Mouse (Mus musculus) MEL (cell line): ENCODE results near the gene Rbm47. TPM values are rescaled to one million over a fixed set of nuclear protein-coding genes. Genes with fewer than 3 reads are reported as not detected.
"Not testable (repeated sequence)": the region's sequence is repeated elsewhere in the genome, so short reads cannot be mapped to it uniquely, and the experiment has no call there.

Source experiments
- DNase-seq: peaks from one replicate; pipeline ENCODE4 v3.0.0; 2011; ENCODE audit warnings: low read depth, low spot score
- H3K27ac ChIP-seq: 2 replicates; pipeline ENCODE4 v1.5.1; 2012; ENCODE audit warnings: low read depth, mild to moderate bottlenecking, control low read depth, low read length, moderate library complexity; ENCODE audit not compliant: control insufficient read depth
- H3K27me3 ChIP-seq, 2 experiments: fragments of 150-350 bp in 1 of 2; sonication (generic) in 1 of 2; 2 replicates each; pipeline ENCODE4 v1.6.1; 2012; ENCODE audit warnings: low read length in 2 of 2, mild to moderate bottlenecking in 2 of 2, improper control_type of control experiment in 1 of 2, moderate library complexity in 1 of 2; ENCODE audit not compliant: insufficient read depth in 2 of 2, control insufficient read depth in 1 of 2
- H3K36me3 ChIP-seq, 2 experiments: 2 replicates each; pipeline ENCODE4 v1.6.1; 2012 to 2014; ENCODE audit warnings: low read length in 2 of 2, improper control_type of control experiment in 1 of 2, inconsistent platforms in 1 of 2, mild to moderate bottlenecking in 1 of 2; ENCODE audit not compliant: insufficient read depth in 2 of 2, control insufficient read depth in 1 of 2
- H3K4me1 ChIP-seq, 2 experiments: fragments of 150-350 bp in 1 of 2; sonication (generic) in 1 of 2; 2 replicates each; pipeline ENCODE4 v1.6.1; 2012; ENCODE audit warnings: low read length in 2 of 2, improper control_type of control experiment in 1 of 2, mild to moderate bottlenecking in 1 of 2; ENCODE audit not compliant: insufficient read depth in 2 of 2, control insufficient read depth in 1 of 2
- H3K4me3 ChIP-seq, 2 experiments: fragments of 150-350 bp in 1 of 2; sonication (generic) in 1 of 2; 2 replicates each; pipeline ENCODE4 v1.5.1; 2012; ENCODE audit warnings: low read depth in 2 of 2, low read length in 2 of 2, mild to moderate bottlenecking in 2 of 2, moderate library complexity in 2 of 2, control low read depth in 1 of 2, improper control_type of control experiment in 1 of 2; ENCODE audit not compliant: control insufficient read depth in 1 of 2, insufficient read depth in 1 of 2
- H3K79me2 ChIP-seq: 2 replicates; pipeline ENCODE4 v1.6.1; 2012; ENCODE audit warnings: mild to moderate bottlenecking, low read length, moderate library complexity; ENCODE audit not compliant: control insufficient read depth, poor library complexity, insufficient read depth
- H3K9ac ChIP-seq: 2 replicates; pipeline ENCODE4 v1.6.1; 2012; ENCODE audit warnings: low read depth, mild to moderate bottlenecking, control low read depth, low read length, moderate library complexity; ENCODE audit not compliant: control insufficient read depth, poor library complexity, severe bottlenecking
- H3K9me3 ChIP-seq: fragments of 150-350 bp; sonication (generic); replicated peaks from 2 replicates; pipeline ENCODE4 v1.6.1; 2012; ENCODE audit warnings: mild to moderate bottlenecking, low read length, improper control_type of control experiment, moderate library complexity; ENCODE audit not compliant: insufficient read depth
- CHD1 ChIP-seq: IDR thresholded peaks from 2 replicates; pipeline ENCODE4 v1.6.1; 2012; ENCODE audit warnings: low read depth, mild to moderate bottlenecking, inconsistent platforms, low read length, improper control_type of control experiment
- CHD2 ChIP-seq: IDR thresholded peaks from 2 replicates; pipeline ENCODE4 v1.6.1; 2011; ENCODE audit warnings: low read length, improper control_type of control experiment
- E2F4 ChIP-seq: IDR thresholded peaks from 2 replicates; pipeline ENCODE4 v1.6.1; 2011; ENCODE audit warnings: low read depth, low read length, improper control_type of control experiment, borderline replicate concordance
- ELF1 ChIP-seq: IDR thresholded peaks from 2 replicates; pipeline ENCODE4 v1.6.1; 2014; ENCODE audit warnings: low read depth, mild to moderate bottlenecking, inconsistent platforms, low read length, improper control_type of control experiment, moderate library complexity
- EP300 ChIP-seq, 2 experiments: IDR thresholded peaks; 2 replicates each; pipeline ENCODE4 v1.6.1; 2011; ENCODE audit warnings: improper control_type of control experiment in 2 of 2, low read length in 2 of 2, low read depth in 1 of 2, mild to moderate bottlenecking in 1 of 2
- ETS1 ChIP-seq: IDR thresholded peaks from 2 replicates; pipeline ENCODE4 v1.6.1; 2012; ENCODE audit warnings: low read depth, mild to moderate bottlenecking, inconsistent platforms, low read length, improper control_type of control experiment, moderate library complexity
- GATA1 ChIP-seq: IDR thresholded peaks from 2 replicates; pipeline ENCODE4 v1.6.1; 2011; ENCODE audit warnings: low read depth, low read length, improper control_type of control experiment
- HCFC1 ChIP-seq: IDR thresholded peaks from 2 replicates; pipeline ENCODE4 v1.6.1; 2012; ENCODE audit warnings: low read depth, mild to moderate bottlenecking, inconsistent platforms, low read length, improper control_type of control experiment, moderate library complexity
- KAT2A ChIP-seq: conservative IDR thresholded peaks from 2 replicates; pipeline ENCODE4 v1.6.1; 2012; ENCODE audit warnings: low read depth, low read length, improper control_type of control experiment, inconsistent platforms
- MAFK ChIP-seq: IDR thresholded peaks from 2 replicates; pipeline ENCODE4 v1.6.1; 2011; ENCODE audit warnings: low read depth, mild to moderate bottlenecking, low read length, improper control_type of control experiment, borderline replicate concordance
- MAX ChIP-seq: IDR thresholded peaks from 2 replicates; pipeline ENCODE4 v1.6.1; 2011; ENCODE audit warnings: low read length, improper control_type of control experiment
- MYC ChIP-seq: IDR thresholded peaks from 2 replicates; pipeline ENCODE4 v1.6.1; 2011; ENCODE audit warnings: low read depth, mild to moderate bottlenecking, low read length, improper control_type of control experiment, moderate library complexity
- NELFE ChIP-seq: IDR thresholded peaks from 2 replicates; pipeline ENCODE4 v1.6.1; 2011; ENCODE audit warnings: low read depth, low read length, improper control_type of control experiment
- NRF1 ChIP-seq: IDR thresholded peaks from 2 replicates; pipeline ENCODE4 v1.6.1; 2014; ENCODE audit warnings: low read depth, mild to moderate bottlenecking, inconsistent platforms, low read length, improper control_type of control experiment, moderate library complexity; ENCODE audit not compliant: poor library complexity, insufficient read depth, severe bottlenecking
- POLR2AphosphoS5 ChIP-seq: IDR thresholded peaks from 2 replicates; pipeline ENCODE4 v1.6.1; 2012; ENCODE audit warnings: low read depth, borderline replicate concordance, mild to moderate bottlenecking, inconsistent platforms, low read length, moderate library complexity, mixed read lengths
- RAD21 ChIP-seq: IDR thresholded peaks from 2 replicates; pipeline ENCODE4 v1.6.1; 2011; ENCODE audit warnings: mild to moderate bottlenecking, low read depth, low read length, improper control_type of control experiment
- SMC3 ChIP-seq: IDR thresholded peaks from 2 replicates; pipeline ENCODE4 v1.6.1; 2011; ENCODE audit warnings: low read depth, low read length, improper control_type of control experiment
- TBP ChIP-seq: IDR thresholded peaks from 2 replicates; pipeline ENCODE4 v1.8.0; 2011; ENCODE audit warnings: low read depth, low read length, improper control_type of control experiment
- UBTF ChIP-seq: IDR thresholded peaks from 2 replicates; pipeline ENCODE4 v1.6.1; 2012; ENCODE audit warnings: low read depth, mild to moderate bottlenecking, inconsistent platforms, low read length, improper control_type of control experiment, moderate library complexity, borderline replicate concordance; ENCODE audit not compliant: insufficient read depth
- USF1 ChIP-seq: IDR thresholded peaks from 2 replicates; pipeline ENCODE4 v1.6.1; 2014; ENCODE audit warnings: low read depth, mild to moderate bottlenecking, inconsistent platforms, low read length, improper control_type of control experiment, moderate library complexity
- USF2 ChIP-seq, 2 experiments: IDR thresholded peaks; 2 replicates each; pipeline ENCODE4 v1.6.1; 2011 to 2012; ENCODE audit warnings: improper control_type of control experiment in 2 of 2, low read length in 2 of 2, borderline replicate concordance in 1 of 2, inconsistent platforms in 1 of 2, low read depth in 1 of 2, mild to moderate bottlenecking in 1 of 2; ENCODE audit not compliant: insufficient read depth in 1 of 2
- ZKSCAN1 ChIP-seq: IDR thresholded peaks from 2 replicates; pipeline ENCODE4 v1.6.1; 2012; ENCODE audit warnings: low read depth, mild to moderate bottlenecking, inconsistent platforms, low read length, improper control_type of control experiment, moderate library complexity
- ZNF384 ChIP-seq: IDR thresholded peaks from 2 replicates; pipeline ENCODE4 v1.6.1; 2012; ENCODE audit warnings: low read depth, mild to moderate bottlenecking, inconsistent platforms, low read length, improper control_type of control experiment
- polyA plus RNA-seq, 2 experiments: library from polyadenylated mRNA; stranded (reverse) in 1 of 2; unstranded in 1 of 2; fragments of >175 nt in 1 of 2; fragments of >200 nt in 1 of 2; gene quantifications; 2 replicates each; pipeline versions ENCODE4 v1.2.1 to v1.2.4; 2012; ENCODE audit warnings: low replicate concordance in 2 of 2, low read depth in 1 of 2; ENCODE audit not compliant: insufficient read length in 2 of 2, insufficient read depth in 1 of 2, missing spikeins in 1 of 2
- total RNA-seq: library from RNA; depleted of rRNA; stranded (reverse); fragments of 300-350 nt; gene quantifications from 2 replicates; pipeline ENCODE4 v1.2.3, GENCODE M21; 2012

Gene Rbm47
- total and polyA plus RNA-seq, 3 experiments, result not detected

DNA sequence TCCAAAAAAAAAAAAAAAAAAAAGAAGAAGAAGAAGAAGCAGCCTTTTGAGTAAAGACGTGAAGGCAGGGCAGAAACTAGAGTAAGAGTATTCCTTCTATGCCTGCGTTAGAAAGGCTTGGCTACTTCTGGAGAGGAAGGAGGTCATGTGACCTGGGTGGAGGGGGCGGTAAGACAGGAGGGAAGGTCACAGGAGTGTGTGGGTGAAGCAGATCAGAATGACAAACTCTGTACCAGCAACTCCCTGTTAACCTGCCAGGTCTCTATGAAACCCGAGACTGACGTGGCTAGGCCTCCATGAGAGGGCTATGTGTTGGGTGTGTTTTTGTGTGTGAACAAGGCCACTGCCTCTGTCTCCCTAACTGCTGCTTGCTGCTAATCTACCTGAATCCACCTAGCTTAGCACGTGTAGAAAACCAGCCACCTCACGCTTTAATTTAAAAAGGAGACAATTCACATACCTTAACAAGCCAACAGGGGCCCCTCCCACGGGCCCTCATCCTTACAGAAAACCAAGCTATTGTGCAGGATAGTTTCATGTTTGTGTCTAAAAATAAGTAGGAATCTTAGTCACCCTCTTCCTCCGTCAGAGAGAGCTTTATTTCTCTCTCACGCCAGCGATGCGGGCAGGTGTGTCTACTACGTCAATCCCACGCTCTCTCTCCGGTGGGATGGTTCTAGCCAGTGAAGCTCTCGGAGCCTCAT is 17.7 kb upstream of the Rbm47 start:
- H3K9me3 ChIP-seq, result no peaks in the 10 kb centered on the region
- no peaks in the 10 kb centered on the region for H3K4me1 ChIP-seq
- H3K9ac ChIP-seq, result no peak overlapping the region
- no peak overlapping the region for H3K27ac ChIP-seq
- no peaks in the 10 kb centered on the region; a peak in 1 of 4 replicates for H3K27me3 ChIP-seq
- no peak for DNase-seq
- no peaks in the 10 kb centered on the region for H3K36me3 ChIP-seq
- no peak overlapping the region for H3K4me3 ChIP-seq
- no peaks in the 10 kb centered on the region for H3K79me2 ChIP-seq
- TF ChIP-seq USF1, result no peak
- TF ChIP-seq E2F4, result no peak
- TF ChIP-seq EP300 (IDR thresholded peaks at IDR 0.05; ENCODE audit: low read depth in 1 of 2, low read length in 2 of 2), result no peak
- no peak for TF ChIP-seq CHD1
- no peak for TF ChIP-seq GATA1
- TF ChIP-seq ELF1, result no peak
- no peak for TF ChIP-seq TBP
- TF ChIP-seq HCFC1, result no peak
- TF ChIP-seq MAX, result no peak
- TF ChIP-seq RAD21, result no peak

DNA sequence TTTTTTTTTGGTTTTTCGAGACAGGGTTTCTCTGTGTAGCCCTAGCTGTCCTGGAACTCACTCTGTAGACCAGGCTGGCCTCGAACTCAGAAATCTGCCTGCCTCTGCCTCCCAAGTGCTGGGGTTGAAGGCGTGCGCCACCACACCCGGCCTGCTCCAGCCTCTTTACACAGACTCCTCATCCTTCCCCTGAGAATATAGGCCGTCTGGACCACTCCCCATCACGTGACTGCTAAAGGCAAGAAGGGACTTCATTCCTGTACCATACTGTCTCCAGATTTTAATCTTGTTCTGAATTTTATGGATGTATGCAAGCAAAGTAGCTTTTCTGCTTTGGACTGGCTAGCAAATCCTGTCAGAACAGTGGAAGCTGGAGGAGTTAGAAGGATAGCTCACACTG is 15.7 kb upstream of the Rbm47 start:
- not testable (repeated sequence) for H3K4me3 ChIP-seq, H3K27me3 ChIP-seq, H3K79me2 ChIP-seq, H3K4me1 ChIP-seq, H3K9ac ChIP-seq, H3K9me3 ChIP-seq, H3K36me3 ChIP-seq, DNase-seq, H3K27ac ChIP-seq
- peak; percentile 5; the same call in 1 of the 2 replicates for TF ChIP-seq USF1

DNA sequence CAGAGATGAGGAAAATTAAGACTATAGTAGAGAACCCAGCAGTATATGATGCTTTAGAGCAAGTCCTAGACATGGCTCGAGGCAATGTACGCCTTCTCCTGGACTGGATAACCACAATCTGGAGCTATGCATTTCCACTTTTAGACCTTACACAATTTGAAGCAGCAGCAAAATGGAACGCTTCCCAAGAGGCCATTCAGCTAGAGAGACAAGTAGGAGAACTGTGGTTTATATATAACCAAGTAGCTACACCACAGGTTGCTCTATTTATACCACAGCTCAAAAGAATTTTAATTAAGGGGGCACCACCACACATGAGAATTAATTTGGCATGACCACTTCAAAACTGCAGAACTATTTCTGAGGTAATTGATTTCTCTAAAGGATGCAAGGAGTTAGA is 9.2 kb upstream of the Rbm47 start:
- Histone ChIP-seq H3K27ac (no peak overlapping the region), H3K27me3 (no peaks in the 10 kb centered on the region), H3K79me2 (no peaks in the 10 kb centered on the region), H3K4me1 (no peaks in the 10 kb centered on the region), H3K4me3 (no peak overlapping the region), H3K36me3 (no peaks in the 10 kb centered on the region), H3K9me3 (no peaks in the 10 kb centered on the region), H3K9ac (no peak overlapping the region)
- no peak for DNase-seq
- TF ChIP-seq MYC, result no peak
- TF ChIP-seq NELFE, result no peak
- TF ChIP-seq ZNF384, result no peak
- TF ChIP-seq SMC3, result no peak
- TF ChIP-seq HCFC1, result no peak
- TF ChIP-seq POLR2AphosphoS5, result no peak
- no peak for TF ChIP-seq MAFK
- no peak for TF ChIP-seq CHD2
- no peak for TF ChIP-seq TBP
- no peak for TF ChIP-seq EP300 (IDR thresholded peaks at IDR 0.05; ENCODE audit: low read depth in 1 of 2, low read length in 2 of 2)
- no peak for TF ChIP-seq ZKSCAN1
- no peak for TF ChIP-seq ETS1
- no peak for TF ChIP-seq RAD21
- no peak for TF ChIP-seq KAT2A
- no peak for TF ChIP-seq USF2 (IDR thresholded peaks at IDR 0.05; ENCODE audit: borderline replicate concordance in 1 of 2, insufficient read depth in 1 of 2, low read depth in 1 of 2, low read length in 2 of 2)
- no peak for TF ChIP-seq NRF1
- no peak for TF ChIP-seq MAX
- TF ChIP-seq UBTF, result no peak
- TF ChIP-seq CHD1, result no peak
